Mouse (Mus musculus) liver, adult 2 months (tissue): ENCODE measurements around the gene Mag. TPM values are rescaled to one million over a fixed set of nuclear protein-coding genes. Genes with fewer than 3 reads are reported as not detected.

Experiments
- DNase-seq: peaks from one replicate; pipeline ENCODE4 v3.0.0-alpha.2; 2011; ENCODE audit warnings: low read depth, low spot score; ENCODE audit errors: extremely low read depth
- H3K27ac ChIP-seq: fragments of 200-500 bp; replicated peaks from 2 replicates; pipeline ENCODE4 v1.5.1; 2012; ENCODE audit warnings: low read depth, mild to moderate bottlenecking, control low read depth, inconsistent platforms, low read length; ENCODE audit not compliant: insufficient read depth
- H3K27me3 ChIP-seq: fragments of 200-500 bp; 2 replicates; pipeline ENCODE4 v1.6.1; 2012; ENCODE audit warnings: mild to moderate bottlenecking, moderate library complexity, low read length, inconsistent platforms; ENCODE audit not compliant: control insufficient read depth, insufficient read depth
- H3K36me3 ChIP-seq: fragments of 200-500 bp; 2 replicates; pipeline ENCODE4 v1.6.1; 2012; ENCODE audit warnings: low read length, inconsistent platforms; ENCODE audit not compliant: control insufficient read depth, insufficient read depth
- H3K4me1 ChIP-seq: fragments of 200-500 bp; 2 replicates; pipeline ENCODE4 v1.6.1; 2011; ENCODE audit warnings: low read length; ENCODE audit not compliant: control insufficient read depth, insufficient read depth
- H3K4me3 ChIP-seq: fragments of 200-500 bp; 2 replicates; pipeline ENCODE4 v1.5.1; 2011; ENCODE audit warnings: low read depth, mild to moderate bottlenecking, control low read depth, low read length, moderate library complexity; ENCODE audit not compliant: insufficient read depth
- H3K79me2 ChIP-seq: fragments of 200-500 bp; 2 replicates; pipeline ENCODE4 v1.6.1; 2012; ENCODE audit warnings: inconsistent platforms, mild to moderate bottlenecking, low read length, moderate library complexity; ENCODE audit not compliant: control insufficient read depth, insufficient read depth
- H3K9ac ChIP-seq: fragments of 200-500 bp; 2 replicates; pipeline ENCODE4 v1.6.1; 2012; ENCODE audit warnings: low read depth, mild to moderate bottlenecking, control low read depth, inconsistent platforms, low read length
- CTCF ChIP-seq: fragments of 200-500 bp; IDR thresholded peaks from 2 replicates; pipeline ENCODE4 v1.5.1; 2011; ENCODE audit warnings: low read depth, low read length, control low read depth
- POLR2A ChIP-seq: fragments of 200-500 bp; IDR thresholded peaks from 2 replicates; pipeline ENCODE4 v1.6.1; 2011; ENCODE audit warnings: low read length, control low read depth; ENCODE audit not compliant: insufficient read depth; ENCODE audit errors: extremely low read depth
- WGBS: fragments of 180-500 bp; shearing (Covaris S2); methylation state at CpG from one replicate; pipeline ENCODE4 v1.1.7; 2018; 5-methylcytosine and 5-hydroxymethylcytosine counted together
- polyA plus RNA-seq: library from polyadenylated mRNA; depleted of rRNA; stranded (reverse); fragments of >200 nt; gene quantifications from 2 replicates; pipeline ENCODE4 v1.2.3, GENCODE M21; 2012
- total RNA-seq: library from RNA; depleted of rRNA; stranded (reverse); fragments of >200 nt; gene quantifications from 2 replicates; pipeline ENCODE4 v1.2.3, GENCODE M21; 2014

Mag gene
- total and polyA plus RNA-seq, 2 experiments: 0.09 to 0.37 TPM

GRCm38 (mm10) chr7:30887568-30888188, 27.0 kb downstream of the Mag start:
- Histone ChIP-seq H3K9ac (no peak overlapping the region), H3K27me3 (no peaks in the 10 kb centered on the region), H3K36me3 (no peaks in the 10 kb centered on the region), H3K27ac (no peak overlapping the region), H3K4me3 (no peak overlapping the region), H3K4me1 (0 out of 2 replicates have a peak, but pooled peaks cover 3% of the 10 kb centered on the region), H3K79me2 (no peaks in the 10 kb centered on the region)
- WGBS: 87% methylated on average over 14 of the region's 14 CpGs
- TF ChIP-seq CTCF (no peak), POLR2A (no peak)
- DNase-seq: no peak

- no peak for DNase-seq
- Histone ChIP-seq H3K4me3 (no peak overlapping the region), H3K27me3 (no peaks in the 10 kb centered on the region), H3K36me3 (no peaks in the 10 kb centered on the region), H3K9ac (no peak overlapping the region), H3K27ac (no peak overlapping the region), H3K4me1 (0 out of 2 replicates have a peak, but pooled peaks cover 3% of the 10 kb centered on the region), H3K79me2 (no peaks in the 10 kb centered on the region)
- TF ChIP-seq CTCF (no peak), POLR2A (no peak)
- WGBS: 90% methylated on average over 4 of the region's 4 CpGs
Observed at GRCm38 (mm10) chr7:30886852-30887251, 27.8 kb downstream of the Mag start.

GRCm38 (mm10) chr7:30884047-30884446, 30.6 kb downstream of the Mag start:
- Histone ChIP-seq H3K4me1 (no peaks in the 10 kb centered on the region), H3K79me2 (no peaks in the 10 kb centered on the region), H3K9ac (no peak overlapping the region), H3K27me3 (no peaks in the 10 kb centered on the region), H3K36me3 (no peaks in the 10 kb centered on the region), H3K4me3 (no peak overlapping the region), H3K27ac (no peak overlapping the region)
- DNase-seq: no peak
- TF ChIP-seq CTCF: no peak
- TF ChIP-seq POLR2A: no peak

- H3K36me3 ChIP-seq: no peaks in the 10 kb centered on the region
- no peak overlapping the region for H3K27ac ChIP-seq
- no peak overlapping the region for H3K4me3 ChIP-seq
- 82% methylated on average over 3 of the region's 3 CpGs for WGBS
- no peak for DNase-seq
- no peak overlapping the region for H3K9ac ChIP-seq
- TF ChIP-seq POLR2A (no peak), CTCF (no peak)
- no peaks in the 10 kb centered on the region for H3K27me3 ChIP-seq
- no peaks in the 10 kb centered on the region for H3K4me1 ChIP-seq
- H3K79me2 ChIP-seq: no peaks in the 10 kb centered on the region
Observed at GRCm38 (mm10) chr7:30881367-30881766, 33.3 kb downstream of the Mag start.

GRCm38 (mm10) chr7:30880176-30880575, 34.5 kb downstream of the Mag start, which contains the start of gene Cd22:
TSS of gene Cd22 (minus strand) at chr7:30880342.
- H3K27ac ChIP-seq: no peak within 1 kb of the TSS
- no peak within 1 kb of the TSS for H3K4me3 ChIP-seq
- H3K4me1 ChIP-seq: no peaks in the 10 kb centered on the region
- WGBS: 62% methylated on average over 7 of the region's 7 CpGs
- no peaks in the 10 kb centered on the region for H3K79me2 ChIP-seq
- no peaks in the 10 kb centered on the region for H3K27me3 ChIP-seq
- no peaks in the 10 kb centered on the region for H3K36me3 ChIP-seq
- no peak for DNase-seq
- H3K9ac ChIP-seq: no peak within 1 kb of the TSS
- TF ChIP-seq POLR2A (no peak), CTCF (no peak)

- no peak for DNase-seq
- Histone ChIP-seq H3K36me3 (no peaks in the 10 kb centered on the region), H3K4me1 (no peaks in the 10 kb centered on the region), H3K27ac (no peak overlapping the region), H3K27me3 (no peaks in the 10 kb centered on the region), H3K4me3 (no peak overlapping the region), H3K9ac (no peak overlapping the region), H3K79me2 (no peaks in the 10 kb centered on the region)
- WGBS: 84% methylated on average over 6 of the region's 6 CpGs
- TF ChIP-seq CTCF: no peak
- no peak for TF ChIP-seq POLR2A
Observed at GRCm38 (mm10) chr7:30878950-30879349, 35.7 kb downstream of the Mag start.
